Mouse (Mus musculus): ENCODE measurements around the gene Pi4kb. TPM values are rescaled to one million over a fixed set of nuclear protein-coding genes. Genes with fewer than 3 reads are reported as not detected.
"Not testable (repeated sequence)": the region's sequence is repeated elsewhere in the genome, so short reads cannot be mapped to it uniquely, and the experiment has no call there.

Pi4kb gene
- total RNA-seq (2022) = 10 to 100 TPM; 26.4 to 29.4 (median 28.3) TPM

- DNase-seq (ENCODE audit: low spot score) = peak; percentile 93
Measured at GRCm38 (mm10) chr3:94974528-94975422, at the start of gene Pi4kb. TSS of gene Pi4kb (plus strand) at chr3:94974731.

DNA sequence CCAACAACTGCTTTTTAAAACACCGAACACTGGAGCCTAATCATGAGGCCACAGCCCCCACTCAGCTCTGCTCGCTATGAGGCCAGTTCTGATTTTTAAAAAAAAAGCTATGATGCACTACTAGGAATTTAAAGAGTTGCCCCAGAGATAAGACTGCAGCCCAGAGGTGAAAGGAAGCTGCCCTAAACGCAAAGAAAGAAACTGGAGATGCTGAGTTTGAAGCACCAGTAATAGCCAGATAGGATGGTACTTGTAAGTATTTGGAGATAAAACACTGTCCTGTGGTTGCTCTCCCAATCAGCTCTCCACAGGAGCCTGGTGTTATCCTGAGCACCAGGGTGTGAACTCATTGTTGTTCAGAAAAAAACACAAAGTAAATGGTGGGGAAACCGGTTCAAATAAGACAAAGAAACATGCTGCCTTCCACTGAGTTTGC is 48.2 kb upstream of the Pi4kb start:
- DNase-seq (ENCODE audit: low spot score) = not testable (repeated sequence)

DNA sequence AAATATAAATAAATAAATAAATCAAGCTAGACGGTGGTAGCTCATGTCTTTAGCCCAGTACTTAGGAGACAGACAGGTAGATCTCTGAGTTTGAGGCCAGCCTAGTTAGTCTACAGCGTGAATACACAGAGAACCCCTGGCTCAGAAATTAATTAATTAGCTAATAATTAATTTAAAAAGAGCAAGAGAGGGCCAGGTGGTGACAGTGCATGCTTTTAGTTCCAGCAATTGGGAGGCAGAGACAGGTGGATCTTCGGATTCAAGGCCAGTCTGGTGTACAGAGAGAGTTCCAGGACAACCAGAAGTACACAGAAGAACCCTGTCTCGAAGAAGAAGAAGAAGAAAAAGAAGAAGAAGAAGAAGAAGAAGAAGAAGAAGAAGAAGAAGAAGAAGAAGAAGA is 45.6 kb upstream of the Pi4kb start:
- DNase-seq (ENCODE audit: low spot score) = not testable (repeated sequence)

DNA sequence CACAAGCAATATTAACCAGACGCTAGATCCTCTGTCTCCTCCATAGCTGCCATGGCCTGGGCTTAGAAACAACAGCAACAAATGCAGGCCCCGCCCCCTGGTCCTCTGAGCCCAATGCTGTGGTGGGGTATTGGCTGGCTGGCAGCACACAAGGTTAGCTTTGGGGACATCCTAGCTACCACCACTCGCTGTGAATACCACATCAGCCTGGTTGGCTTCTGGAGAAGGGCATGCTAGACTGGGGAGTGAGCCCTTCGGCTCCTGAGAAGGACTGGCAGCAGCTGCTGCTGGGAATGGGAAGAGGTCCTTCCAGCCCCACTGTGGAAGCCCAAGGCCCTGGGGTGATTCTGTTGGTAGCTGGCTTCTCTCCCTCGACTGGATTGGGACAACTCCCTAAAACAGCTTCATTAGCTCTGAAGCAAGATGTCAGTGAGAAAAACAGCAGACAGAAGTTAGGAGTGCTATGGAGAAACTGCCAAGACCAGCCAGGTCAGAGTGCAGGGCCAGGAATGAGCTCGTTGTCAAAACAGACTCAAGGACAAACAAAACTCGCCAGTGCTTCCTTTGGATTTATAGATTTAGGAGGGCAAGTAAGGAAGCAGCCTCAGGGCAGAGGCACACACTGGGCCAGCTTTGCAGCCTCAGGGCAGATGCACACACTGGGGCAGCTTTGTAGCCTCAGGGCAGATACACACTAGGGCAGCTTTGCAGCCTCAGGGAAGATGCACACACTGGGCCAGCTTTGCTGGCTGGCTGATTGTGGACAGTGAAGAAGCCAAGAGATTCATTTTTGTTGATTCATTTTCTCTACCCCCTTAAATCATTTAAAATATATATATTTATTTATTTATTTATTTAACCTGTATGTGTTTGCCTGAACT is 43.9 kb upstream of the Pi4kb start:
- DNase-seq (ENCODE audit: low spot score) = not testable (repeated sequence)

GRCm38 (mm10) chr3:94931427-94932082 is 43.0 kb upstream of the Pi4kb start:
- not testable (repeated sequence) for DNase-seq (ENCODE audit: low spot score)

DNA sequence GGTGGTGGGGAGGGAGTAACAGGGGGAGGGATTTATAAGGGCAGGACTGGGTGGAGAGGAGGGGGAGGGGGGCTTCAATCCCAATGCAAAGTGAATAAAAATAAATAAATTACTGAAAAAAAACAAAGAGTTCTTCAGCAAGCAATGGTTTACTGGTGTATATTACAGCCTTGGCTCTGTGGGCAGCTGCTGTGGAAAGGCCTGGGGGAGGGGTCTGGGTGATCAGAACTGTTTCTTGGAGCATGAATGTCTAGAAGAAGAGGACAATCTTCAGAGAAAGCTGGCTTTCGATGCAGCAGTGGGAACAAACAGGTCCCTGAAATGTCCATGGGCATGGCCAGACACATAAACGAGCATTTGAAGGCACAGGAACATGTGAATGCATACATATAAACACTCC is 42.3 kb upstream of the Pi4kb start:
- not testable (repeated sequence) for DNase-seq (ENCODE audit: low spot score)

- DNase-seq (ENCODE audit: low spot score) = peak; percentile 93
Measured at GRCm38 (mm10) chr3:94932809-94933564, 41.5 kb upstream of the Pi4kb start, which contains the start of gene Selenbp1. TSS of gene Selenbp1 (plus strand) at chr3:94933056.

- not testable (repeated sequence) for DNase-seq (ENCODE audit: low spot score)
Measured at GRCm38 (mm10) chr3:94933604-94934003, 40.9 kb upstream of the Pi4kb start.

DNA sequence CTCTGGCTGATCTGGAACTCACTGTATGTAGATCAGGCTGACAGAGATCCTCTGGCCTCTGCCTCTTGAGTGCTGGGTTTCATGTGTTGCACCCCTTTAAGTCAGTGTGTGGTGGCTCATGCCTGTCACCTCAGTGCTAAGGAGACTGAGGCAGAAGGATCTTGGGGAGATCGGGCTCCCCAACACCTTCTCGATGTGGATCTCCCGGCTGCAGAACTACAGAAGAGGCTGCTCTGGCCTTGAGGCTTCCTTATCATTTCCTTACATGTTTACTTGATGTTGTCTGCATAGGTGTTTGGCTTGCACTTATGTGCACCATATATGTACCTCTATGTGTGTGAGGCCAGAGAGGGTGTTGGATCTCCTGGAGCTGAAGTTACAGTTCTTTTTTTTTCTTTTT is 40.0 kb upstream of the Pi4kb start:
- DNase-seq (ENCODE audit: low spot score) = not testable (repeated sequence)

DNA sequence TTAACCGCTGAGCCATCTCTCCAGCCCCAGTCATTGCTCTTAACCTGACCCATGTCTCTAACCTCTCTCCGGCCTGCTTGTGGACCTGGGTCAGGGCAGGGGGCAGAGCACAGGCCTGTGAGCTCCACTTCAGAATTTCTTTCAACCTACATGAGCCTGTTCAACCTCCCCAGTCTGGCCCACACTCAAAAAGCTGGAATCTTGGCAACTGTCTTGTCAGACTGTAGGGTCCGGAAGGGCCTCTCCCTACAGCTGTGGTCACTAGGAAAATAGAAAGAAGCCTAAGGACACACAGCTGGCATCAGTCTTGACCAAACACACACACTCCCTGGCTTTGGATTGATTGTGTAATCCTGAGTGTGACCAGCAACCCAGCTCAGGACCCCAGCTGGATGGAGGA is 39.2 kb upstream of the Pi4kb start:
- DNase-seq (ENCODE audit: low spot score) = peak; percentile 85

- not testable (repeated sequence) for DNase-seq (ENCODE audit: low spot score)
Measured at GRCm38 (mm10) chr3:94936147-94936546, 38.4 kb upstream of the Pi4kb start.

DNA sequence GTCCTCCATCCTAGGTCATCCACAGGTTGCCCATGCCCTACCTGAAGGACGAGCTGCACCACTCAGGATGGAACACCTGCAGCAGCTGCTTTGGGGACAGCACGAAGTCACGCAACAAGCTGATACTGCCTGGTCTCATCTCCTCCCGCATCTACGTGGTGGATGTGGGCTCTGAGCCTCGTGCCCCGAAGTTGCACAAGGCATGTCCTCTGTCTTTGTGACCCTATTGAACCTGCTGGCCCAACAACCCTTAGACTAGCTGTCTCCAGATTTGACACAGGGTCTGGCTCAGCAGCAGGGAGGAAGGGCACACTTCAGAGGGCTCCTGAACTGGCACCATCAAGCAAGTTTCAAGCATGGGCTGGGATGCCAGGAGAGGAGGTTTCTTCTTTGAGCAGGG is 37.3 kb upstream of the Pi4kb start:
- not testable (repeated sequence) for DNase-seq (ENCODE audit: low spot score)

DNA sequence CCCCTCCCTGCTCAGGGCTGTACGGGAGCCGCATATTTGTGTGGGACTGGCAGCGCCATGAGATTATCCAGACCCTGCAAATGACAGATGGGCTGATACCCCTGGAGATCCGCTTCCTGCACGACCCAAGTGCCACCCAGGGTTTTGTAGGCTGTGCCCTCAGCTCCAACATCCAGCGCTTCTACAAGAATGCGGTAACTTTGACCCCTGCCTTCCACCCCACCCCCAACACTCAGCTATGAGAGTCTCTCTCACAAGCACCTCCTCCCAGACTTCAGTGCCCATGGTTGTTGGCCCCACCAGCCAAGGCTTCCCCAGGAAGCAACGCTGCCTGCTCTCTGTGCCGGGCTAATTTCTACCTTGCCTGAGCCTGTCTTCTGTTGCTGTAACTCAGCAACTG is 34.5 kb upstream of the Pi4kb start:
- DNase-seq (ENCODE audit: low spot score) = not testable (repeated sequence)

- DNase-seq (ENCODE audit: low spot score) = not testable (repeated sequence)
Measured at GRCm38 (mm10) chr3:94942211-94942967, 32.1 kb upstream of the Pi4kb start.

DNA sequence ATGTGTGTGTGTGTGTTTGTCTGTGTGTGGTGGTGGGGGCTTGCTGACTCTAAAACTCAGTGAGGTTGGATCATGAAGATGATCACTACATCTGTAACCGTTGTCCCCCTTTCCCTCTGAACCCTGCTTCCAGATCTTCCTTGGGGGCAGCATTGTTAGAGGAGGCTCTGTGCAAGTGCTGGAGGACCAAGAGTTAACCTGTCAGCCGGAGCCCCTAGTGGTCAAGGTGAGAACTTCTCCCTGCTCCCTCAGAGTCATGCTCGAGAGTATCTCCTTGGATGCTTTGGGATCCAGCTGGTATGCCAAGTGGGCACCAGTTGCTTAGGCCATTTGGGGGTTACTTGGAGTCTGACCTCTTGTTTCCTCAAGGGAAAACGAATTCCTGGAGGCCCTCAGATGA is 30.8 kb upstream of the Pi4kb start:
- not testable (repeated sequence) for DNase-seq (ENCODE audit: low spot score)

DNA sequence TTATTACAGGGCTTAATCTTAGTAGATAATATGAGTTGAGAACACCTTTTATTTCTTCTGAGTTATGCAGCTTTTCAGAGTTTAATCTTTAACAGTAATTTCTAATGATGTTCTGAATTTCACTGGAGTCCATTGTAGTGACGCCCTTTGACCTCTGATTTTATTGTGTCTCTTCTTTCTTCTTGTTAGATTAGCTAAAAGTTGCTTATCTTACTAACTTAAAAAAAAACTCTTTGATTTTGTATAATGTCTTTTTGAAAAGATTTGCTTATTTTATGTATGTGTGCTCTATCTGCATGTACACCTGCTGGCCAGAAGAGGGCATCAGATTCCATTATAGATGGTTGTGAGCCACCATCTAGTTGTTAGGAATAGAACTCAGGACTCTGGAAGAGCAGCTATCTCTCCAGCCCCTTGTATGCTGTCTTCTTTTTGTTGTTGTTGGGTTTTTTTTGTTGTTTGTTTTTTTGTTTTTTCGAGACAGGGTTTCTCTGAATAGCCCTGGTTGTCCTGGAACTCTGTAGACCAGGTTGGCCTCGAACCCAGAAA is 26.4 kb upstream of the Pi4kb start:
- DNase-seq (ENCODE audit: low spot score) = no peak

DNA sequence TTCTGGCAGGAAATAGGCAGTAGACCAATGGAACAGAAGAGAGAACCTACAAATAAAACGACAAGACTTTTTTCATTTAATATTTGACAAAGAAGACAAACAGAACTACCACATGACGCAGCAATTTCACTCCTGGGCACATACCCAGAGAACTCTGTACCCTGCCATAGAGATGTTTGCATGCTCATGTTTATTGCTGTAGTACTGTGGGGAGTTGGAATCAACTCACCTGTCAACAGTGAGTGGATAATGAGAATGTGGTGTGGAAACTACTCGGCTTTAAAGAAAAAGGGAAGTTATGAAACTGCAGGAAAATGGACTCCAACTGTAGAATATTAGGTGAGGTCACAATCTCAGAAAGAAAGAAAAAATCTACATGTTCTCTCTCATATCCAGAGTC is 24.9 kb upstream of the Pi4kb start:
- no peak for DNase-seq (ENCODE audit: low spot score)

- DNase-seq (ENCODE audit: low spot score) = no peak
Measured at GRCm38 (mm10) chr3:94952806-94953205, 21.7 kb upstream of the Pi4kb start.

GRCm38 (mm10) chr3:94953384-94953763 is 21.2 kb upstream of the Pi4kb start:
- DNase-seq (ENCODE audit: low spot score) = no peak
